Mouse (Mus musculus): ENCODE measurements around the gene Dnah3.

- no peak for TF ChIP-seq CTCF (IDR thresholded peaks at IDR 0.05; ENCODE audit: low read depth, low read length)
- TF ChIP-seq POLR2A (IDR thresholded peaks at IDR 0.05; ENCODE audit: borderline replicate concordance, low read depth, low read length) = no peak
Observed at GRCm38 (mm10) chr7:120093033-120093432, 2.0 kb downstream of the Dnah3 start.
